Mouse (Mus musculus) liver, adult (tissue): ENCODE measurements at regions not wholly inside any gene's neighbourhood (a gene's known extent, or its start where the extent isn't known, plus 50 kb on each side); places are given as distances from the start of the nearest gene placed in this dataset.

Experiments
- GATA4 ChIP-seq: IDR thresholded peaks from 2 replicates; pipeline ENCODE4 v1.6.1; 2014; ENCODE audit warnings: mild to moderate bottlenecking, low read length; ENCODE audit not compliant: insufficient replicate concordance

DNA sequence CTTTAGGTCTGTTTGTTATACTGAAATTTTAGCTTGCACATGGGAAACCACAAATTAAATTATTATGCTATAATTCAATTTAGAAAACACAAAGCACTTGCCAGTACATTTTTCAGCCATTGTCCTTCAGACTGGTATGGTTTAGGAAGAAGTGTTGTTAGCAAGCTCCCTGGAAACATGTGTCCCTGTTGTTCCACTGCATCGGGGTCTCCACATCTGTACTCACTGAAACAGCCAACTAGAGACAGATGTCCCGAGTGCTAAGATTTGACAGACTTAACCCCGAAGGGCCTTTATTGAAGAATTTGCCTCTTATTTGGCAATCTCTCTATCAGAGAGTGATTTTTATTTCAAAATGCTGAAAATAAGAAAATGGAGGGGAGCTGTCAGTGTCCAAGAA lies 362.6 kb downstream of the Rfpl4b start:
- TF ChIP-seq GATA4 = no peak

DNA sequence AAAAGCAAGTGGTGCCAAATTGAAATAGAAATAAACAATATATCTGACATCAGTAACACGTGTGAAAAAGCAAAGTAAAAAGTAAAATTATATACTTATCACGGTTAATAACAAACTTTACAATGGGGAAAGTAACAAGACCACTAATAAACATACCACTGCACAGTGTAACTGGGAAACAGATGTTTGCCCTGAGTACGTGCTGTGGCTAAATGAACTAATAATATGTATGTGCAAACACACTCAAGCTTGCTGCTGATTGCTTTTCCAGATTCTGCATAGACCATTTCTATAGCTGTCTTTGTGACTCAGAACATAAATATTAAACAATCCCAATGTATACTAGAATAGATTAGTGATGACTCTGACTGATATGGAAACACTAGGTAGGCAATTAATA lies 363.2 kb downstream of the Rfpl4b start:
- TF ChIP-seq GATA4 = no peak

DNA sequence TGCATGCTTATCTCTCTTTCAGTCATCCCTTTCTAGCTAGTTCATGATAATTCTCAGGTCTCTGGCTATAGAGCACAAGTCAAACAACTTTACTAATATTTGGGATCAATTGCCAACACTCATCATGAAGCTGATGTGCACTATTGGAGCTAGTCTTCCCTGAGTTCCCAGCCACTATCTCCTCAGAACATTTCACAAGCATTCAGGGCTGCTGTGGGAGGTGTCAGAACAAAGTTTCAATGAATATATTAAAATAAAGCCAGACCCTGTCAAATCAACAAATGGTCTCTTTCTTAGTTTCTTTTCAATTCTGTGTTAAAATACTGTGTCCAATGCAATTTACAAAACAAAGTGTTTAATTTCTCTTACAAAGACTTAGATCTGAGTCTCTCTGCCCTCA lies 364.8 kb downstream of the Rfpl4b start:
- TF ChIP-seq GATA4 = no peak

DNA sequence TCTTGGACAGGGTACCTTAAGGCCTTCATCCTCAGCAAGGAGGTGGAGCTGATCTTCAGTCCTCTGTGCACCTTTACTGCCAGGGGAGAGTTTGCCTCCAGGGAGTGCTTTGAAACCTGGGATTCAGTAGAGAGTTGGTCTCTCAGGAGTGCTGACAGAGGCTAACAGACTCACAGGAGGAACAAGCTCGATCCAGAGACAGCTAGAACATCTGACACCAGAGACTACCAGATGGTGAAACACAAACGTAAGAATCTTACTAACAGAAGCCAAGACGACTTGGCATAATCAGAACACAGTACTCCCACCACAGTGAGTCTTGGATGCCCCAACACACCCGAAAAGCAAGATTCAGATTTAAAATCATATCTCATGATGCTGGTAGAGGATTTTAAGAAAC lies 372.3 kb downstream of the Rfpl4b start:
- TF ChIP-seq GATA4 = no peak

DNA sequence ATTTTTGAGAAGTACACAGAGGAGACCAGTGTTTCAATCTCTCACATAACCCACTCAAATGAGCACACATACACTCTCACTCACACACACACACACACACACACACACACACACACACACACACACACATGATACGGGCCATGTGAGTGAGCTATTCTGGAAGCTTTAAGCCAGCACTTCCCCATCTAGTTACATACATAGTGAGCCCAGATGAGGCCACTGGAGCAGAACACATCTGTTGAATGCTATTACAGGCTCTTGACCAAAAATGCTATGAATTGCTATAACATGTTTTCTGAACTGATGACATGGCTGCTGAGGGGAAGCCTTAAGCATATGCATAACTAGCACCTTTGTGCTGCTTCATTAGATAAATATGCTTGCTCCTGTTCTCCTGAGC lies 373.9 kb downstream of the Rfpl4b start:
- TF ChIP-seq GATA4 = no peak

DNA sequence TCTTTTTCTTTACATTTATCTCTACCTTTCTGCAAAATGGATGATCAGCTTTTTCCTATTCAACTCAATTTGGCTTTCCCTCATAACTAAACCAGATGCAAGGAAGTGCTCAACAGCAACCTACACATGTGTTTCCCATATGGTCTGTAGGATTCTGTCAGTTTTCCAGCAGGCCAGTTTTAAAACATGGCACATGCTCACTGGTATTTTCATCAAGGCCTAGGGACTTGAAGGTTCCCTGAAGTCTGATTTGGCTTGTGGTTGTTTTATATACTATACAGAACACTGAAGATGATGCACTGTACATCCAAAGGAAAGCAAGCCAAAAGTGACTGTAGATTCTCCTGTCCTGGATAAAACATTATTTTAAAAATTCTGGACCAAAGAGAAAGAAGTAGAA lies 374.3 kb downstream of the Rfpl4b start:
- TF ChIP-seq GATA4 = no peak

DNA sequence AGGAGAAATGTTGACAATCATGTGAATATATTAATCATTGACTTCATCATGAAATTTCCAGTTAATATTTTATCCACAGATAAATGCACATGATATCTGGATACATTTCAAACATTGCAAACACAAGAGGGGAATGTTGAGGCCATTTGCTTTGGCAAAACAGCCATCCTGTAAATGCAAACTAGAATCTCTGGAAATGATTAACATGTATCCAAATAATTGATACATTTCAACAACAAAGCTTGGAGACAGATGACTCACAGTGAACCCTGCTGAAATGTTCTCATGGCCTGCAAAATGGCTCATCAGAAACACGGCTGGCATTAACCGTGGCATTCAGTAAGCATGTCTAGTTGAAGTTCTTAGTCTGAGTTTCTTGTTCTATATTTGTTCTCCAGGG lies 382.3 kb downstream of the Rfpl4b start:
- no peak for TF ChIP-seq GATA4

DNA sequence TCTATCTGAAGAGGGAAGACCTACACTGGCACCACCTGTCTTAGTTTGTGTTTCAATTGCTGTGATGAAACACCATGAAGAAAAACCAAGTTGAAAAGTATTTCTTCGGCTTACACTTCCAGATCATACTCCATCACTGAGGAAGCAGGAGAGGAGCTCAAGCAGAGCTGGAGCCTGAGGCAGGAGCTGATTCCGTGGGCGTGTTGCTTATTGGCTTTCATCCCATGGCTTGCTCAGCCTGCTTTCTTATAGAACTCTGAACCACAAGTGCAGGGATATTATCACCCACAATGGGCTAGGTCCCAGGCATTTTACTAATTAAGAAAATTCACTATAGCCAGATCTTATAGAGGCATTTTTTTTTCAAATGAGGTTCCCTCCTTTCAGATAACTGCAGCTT lies 384.7 kb downstream of the Rfpl4b start:
- no peak for TF ChIP-seq GATA4

DNA sequence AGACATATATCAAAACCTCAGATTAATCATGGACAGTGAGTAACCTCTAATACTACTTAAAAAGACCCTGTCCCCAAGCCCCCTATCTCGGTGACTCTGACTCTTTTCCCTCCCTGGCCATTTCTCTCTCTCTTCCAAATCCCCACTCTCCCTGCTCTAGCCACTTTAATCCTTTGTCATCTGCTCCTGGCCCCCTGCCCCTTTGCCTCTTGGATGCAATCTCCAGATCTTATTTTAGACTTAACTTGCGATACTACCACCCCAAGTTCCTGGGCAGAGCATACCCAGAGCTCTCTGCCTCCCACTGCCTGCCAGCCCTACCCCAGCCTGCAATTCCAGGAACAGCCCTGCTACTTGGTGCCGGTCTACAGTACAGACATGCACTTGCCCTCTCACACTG lies 400.0 kb downstream of the Rfpl4b start:
- TF ChIP-seq GATA4 = no peak

DNA sequence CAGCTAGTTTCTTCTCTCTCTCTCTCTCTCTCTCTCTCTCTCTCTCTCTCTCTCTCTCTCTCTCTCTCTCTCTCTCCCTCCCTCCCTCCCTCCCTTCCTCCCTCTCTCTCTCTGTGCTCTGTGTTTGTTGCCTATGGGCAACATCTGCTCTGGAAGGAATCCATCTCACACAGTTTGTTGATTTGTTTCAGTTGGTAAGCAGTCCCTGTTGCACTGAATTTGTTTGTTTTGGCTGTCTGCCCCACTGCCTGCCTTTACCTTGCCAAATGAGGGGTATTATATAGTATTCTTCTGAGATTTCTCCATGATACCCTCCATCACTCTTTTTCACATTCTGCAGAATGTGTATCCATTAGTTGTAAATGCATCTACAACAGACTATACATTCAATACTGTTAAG lies 401.8 kb downstream of the Rfpl4b start:
- no peak for TF ChIP-seq GATA4

DNA sequence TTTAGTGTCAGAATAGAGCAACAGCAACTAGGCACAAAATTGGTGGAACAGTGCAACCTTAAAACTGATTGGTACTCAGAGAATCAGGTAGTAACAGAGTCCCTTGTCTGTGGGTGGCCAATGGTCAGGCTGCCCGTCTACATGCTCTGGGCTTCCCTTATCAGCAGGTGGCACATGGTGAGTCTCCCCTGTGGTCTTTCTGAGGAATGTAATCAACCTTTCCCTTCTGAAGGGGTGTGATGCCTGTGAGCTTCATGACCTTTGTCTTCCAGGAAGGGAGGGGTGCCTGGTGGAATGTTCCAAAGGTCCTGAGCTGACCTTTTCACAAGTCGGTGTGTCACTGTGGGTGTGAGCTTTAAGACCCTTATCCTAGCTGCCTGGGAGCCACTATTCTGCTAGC lies 438.4 kb downstream of the Rfpl4b start:
- TF ChIP-seq GATA4 = no peak

DNA sequence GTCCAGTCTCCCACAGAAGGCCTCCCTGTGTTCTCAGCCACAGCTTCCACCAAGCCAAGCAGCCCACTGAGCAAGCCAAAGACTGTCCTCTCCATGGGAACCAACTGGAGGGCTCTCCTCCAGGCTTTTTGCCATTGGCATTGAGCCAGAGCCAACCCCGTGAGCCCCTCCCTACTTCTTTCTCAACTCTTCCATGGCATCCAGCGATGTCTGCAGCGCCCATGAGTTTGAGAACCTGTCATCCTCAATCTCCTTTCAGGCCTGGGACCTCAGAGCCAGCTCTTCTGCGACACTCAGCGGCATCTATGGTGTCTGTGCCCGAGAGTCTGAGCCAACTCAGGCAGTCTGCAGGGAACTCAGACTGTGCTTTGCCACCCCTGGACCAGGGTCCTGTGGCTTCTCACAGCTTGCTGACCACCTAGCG lies 439.7 kb downstream of the Rfpl4b start:
- no peak for TF ChIP-seq GATA4

DNA sequence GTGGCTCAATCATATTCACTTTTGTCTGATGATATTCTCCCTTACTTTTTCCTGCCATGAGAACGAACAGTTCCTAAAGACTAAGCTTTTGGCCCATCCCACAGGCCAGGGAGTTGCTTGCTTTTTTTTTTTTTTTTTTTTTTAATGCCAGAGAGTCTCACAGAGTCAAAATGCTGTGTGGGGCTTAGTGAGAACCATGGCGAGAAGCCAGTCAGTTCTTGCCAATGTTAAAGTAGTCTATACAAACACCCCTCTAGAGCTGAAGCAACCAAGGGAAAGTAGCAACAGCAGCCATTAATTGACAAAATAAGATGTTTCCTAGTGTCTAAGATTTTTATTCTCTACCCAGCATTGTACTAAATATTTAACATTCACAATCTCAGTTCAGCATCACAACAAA lies 441.2 kb downstream of the Rfpl4b start:
- no peak for TF ChIP-seq GATA4

DNA sequence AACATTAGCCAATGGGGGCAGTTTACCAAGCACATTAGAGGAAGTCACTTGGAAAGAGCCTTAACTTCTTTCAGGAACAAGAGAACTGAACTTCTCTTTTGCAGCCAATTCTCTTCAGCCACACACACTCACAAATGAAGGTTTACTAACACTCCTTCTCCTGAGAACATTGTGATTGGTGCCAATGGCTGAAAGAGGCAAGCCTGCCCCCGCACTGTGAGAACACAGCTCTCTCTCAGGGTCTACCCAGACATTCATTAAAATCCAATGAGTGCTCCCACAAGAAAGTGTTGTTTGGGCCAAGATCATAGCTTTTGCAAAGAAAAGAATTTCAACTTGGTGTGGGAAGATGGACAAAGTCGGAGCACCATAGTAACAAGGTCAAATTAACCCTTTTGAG lies 454.8 kb downstream of the Rfpl4b start:
- TF ChIP-seq GATA4 = no peak

DNA sequence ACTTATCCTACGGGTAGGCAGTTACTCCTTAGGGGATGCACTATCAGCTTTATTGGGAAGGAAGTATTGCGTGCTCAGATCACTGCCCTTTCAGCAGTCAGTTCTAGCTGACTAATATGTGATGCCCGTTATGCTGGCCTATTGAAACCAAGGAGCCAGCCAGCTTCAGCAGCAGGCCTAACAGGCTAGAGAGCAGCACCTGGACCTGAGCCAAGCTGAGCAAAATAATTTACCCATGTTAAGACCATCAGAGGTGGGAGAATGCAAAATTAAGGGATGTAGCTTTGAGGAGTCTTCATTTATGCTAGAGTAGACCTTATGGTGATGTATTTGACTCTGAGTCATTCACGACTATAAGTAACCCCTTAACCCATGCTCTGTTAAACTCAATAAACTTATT lies 456.7 kb downstream of the Rfpl4b start:
- TF ChIP-seq GATA4 = no peak

DNA sequence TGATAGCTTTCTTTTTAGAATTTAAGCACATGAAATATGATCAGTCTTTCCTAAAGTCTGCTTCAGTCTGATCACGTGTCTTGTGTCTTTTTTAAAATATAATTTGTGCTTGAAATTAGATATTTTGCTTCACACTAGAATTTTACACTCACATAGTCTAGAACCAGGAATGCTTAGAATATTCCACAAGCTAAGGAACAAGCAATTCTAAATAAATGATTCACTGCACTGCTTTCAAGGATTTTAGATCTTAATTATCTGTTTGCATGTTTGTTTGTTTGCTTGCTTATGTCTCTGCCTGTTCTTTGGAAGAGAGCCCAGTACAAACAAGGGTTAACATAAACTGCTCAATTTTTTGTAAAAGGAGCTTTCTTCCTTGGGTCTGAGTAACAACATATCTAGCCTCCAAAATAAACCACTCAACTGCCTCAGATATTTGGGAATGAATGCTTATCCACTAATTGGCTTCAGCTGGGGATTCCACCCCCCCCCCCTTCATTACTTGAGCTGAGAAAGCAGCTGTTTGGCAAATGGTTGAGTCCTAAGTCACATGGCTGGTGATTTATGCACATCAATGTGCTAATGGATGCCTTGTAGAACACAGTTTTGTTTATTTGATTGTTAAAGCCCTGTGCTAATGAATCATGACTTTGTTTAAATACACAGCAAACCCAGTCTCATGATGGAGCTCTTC lies 463.9 kb downstream of the Rfpl4b start:
- no peak for TF ChIP-seq GATA4

DNA sequence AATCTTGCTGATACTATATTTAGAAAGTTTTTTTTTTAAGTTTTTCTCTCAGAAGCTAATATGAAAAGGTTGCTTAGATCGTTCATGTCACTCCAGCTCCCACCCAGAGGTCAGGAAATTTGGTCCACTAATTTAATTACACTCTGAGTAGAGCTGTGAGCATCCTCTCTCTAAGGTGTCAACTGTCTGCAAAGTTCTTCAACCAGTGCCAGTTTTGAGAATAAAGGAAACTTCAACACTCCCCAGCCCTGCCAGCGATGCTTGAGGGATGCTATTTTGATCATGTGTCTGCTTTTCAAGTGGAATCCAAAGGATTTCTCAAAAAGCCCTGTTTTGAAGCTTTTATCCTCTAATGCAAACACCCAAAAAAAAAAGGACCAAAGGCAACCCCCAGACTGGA lies 467.6 kb downstream of the Rfpl4b start:
- no peak for TF ChIP-seq GATA4
